Mouse (Mus musculus) liver, postnatal 0 days (tissue): ENCODE measurements around the gene Duxbl2.
"Not testable (repeated sequence)": the region's sequence is repeated elsewhere in the genome, so short reads cannot be mapped to it uniquely, and the experiment has no call there.

Source experiments
- CTCF ChIP-seq: sonication (generic); IDR thresholded peaks from 2 replicates; pipeline ENCODE4 v1.5.1; 2016; ENCODE audit warnings: antibody characterized with exemption, low read depth
- EP300 ChIP-seq: IDR thresholded peaks from 2 replicates; pipeline ENCODE4 v1.6.1; 2016; ENCODE audit warnings: antibody characterized with exemption, low read depth, mild to moderate bottlenecking

- not testable (repeated sequence) for TF ChIP-seq CTCF, EP300
These were observed 37.9 kb downstream of the Duxbl2 start for GRCm38 (mm10) chr14:26156032-26156431.
